Mouse (Mus musculus) forelimb bud, embryonic 11.5 days (tissue): Measurements from ENCODE around the gene Gpat2.

Experiments used
- DNase-seq: peaks from one replicate; pipeline ENCODE4 v3.0.0-alpha.2; 2012; ENCODE audit warnings: low read depth, low spot score

The Gpat2 gene

GRCm38 (mm10) chr2:127437697-127438096 lies 12.7 kb downstream of the Gpat2 start:
- DNase-seq: no peak

DNA sequence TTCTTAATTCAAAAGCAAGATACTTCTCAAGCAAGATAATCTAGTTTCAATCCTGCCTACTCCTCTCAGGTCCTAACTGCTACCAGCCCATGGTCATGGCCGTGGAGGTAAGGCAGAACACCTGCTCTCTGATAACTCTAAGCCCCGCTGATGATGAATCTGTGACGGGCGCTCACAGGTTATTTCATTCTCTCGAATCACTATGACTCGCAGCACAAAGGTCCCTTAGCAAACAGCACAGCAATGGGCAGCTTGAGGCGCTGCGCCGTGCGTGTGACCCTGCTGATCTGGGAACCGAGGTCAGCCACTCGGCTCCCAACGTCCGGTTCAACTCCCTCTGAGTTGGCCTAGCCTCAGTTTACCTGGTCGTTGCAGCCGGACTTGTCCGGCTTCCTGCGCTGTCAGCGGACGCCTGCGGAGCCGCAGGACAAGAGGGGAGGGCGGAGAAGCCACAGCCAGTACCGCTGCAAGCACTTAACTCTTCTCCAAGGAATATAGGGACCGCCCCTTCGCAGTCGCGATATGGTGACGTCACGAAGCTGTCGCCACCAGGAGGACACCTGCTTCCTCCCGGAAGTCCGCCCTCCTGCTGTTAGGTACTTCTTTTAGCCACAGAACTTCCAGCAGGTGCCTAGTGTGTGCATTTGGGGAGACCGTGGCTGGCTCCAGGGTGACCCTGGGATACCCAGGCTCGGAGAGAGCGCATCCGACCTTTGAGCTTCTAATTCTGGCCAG lies 19.2 kb downstream of the Gpat2 start, which contains the start of gene Fahd2a:
Gene Fahd2a, minus strand, starts transcription at position 511 of the 735 bp plus-strand sequence.
- DNase-seq: peak; percentile 92

GRCm38 (mm10) chr2:127446847-127447246 lies 21.8 kb downstream of the Gpat2 start:
- no peak for DNase-seq

GRCm38 (mm10) chr2:127449691-127450090 lies 24.7 kb downstream of the Gpat2 start:
- no peak for DNase-seq

DNA sequence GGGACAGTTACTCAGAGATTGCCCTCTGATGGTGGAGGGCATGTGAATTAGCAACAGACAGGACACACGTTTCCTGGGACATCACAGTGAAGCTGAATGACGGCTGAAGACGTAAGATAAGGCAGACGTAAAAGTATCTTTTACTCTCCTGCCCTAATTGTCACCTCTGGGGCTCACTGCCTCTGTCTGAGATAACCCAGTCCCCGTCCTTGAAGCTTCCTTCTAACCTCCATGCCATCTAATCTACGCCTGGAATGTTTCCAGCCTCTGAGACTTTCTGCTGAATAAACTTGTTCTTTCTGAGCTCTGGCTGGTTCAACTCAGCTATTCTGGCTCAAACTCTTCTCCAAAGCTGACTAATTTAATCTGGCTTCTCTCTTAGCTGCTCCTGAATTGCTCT lies 26.7 kb downstream of the Gpat2 start:
- no peak for DNase-seq

DNA sequence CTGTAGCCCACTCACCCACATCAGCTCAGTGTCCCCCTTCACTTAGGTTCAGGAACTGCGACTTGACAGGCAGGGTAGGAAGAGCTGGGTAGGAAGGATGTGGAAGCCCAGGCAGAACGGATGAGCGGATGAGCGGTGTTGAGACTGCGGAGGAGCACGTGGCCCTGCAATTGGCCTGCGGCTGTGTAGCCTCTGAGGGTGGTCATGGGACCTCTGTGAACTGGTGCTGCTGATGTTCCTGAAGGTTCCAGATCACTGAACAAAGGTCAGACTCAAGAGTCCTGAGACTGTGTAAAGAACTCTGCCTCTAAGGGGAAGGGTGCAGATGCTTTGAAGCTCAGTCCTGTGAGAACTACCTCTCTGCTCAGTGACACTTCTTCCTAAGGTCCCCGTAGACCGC lies 28.1 kb downstream of the Gpat2 start:
- DNase-seq: no peak

DNA sequence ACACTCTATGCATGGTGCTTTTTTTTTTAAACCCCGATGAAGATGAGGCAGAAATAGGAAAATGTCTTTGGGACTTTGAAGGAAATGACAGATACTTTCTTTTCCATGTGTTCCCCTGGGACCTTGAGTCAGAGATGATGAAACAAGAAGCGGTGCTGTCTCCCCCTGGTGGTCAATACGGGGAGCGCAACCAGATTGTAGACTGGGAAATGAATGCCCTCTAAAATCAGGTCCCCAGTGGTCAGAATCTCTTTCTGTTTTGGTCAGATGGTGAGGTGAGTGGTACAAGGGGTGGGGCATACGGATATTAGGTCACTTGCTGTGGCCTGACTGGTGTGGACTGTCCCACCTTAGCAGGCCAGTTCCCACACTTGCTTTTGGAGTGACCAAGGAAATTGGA lies 28.8 kb downstream of the Gpat2 start:
- DNase-seq: peak; percentile 67

DNA sequence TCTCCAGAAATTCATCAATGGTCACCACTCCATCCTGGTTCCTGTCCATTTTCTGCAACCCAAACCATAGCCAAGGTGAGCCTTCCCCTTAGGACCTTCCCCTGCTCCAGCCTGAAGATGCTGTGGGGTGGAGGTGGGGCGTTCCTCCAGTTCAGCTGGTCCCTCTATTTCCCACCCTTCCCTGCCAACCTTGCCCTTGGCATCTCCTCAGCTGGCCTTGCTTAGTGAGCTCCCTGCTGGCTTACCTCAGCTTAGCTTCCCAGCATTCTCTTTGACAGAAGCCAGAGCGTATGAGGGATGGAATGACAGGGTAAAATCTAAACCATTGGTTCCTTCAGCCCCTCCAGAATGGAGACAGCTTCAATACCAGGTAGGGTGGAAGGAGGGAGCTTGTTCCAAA lies 34.3 kb downstream of the Gpat2 start:
- no peak for DNase-seq

DNA sequence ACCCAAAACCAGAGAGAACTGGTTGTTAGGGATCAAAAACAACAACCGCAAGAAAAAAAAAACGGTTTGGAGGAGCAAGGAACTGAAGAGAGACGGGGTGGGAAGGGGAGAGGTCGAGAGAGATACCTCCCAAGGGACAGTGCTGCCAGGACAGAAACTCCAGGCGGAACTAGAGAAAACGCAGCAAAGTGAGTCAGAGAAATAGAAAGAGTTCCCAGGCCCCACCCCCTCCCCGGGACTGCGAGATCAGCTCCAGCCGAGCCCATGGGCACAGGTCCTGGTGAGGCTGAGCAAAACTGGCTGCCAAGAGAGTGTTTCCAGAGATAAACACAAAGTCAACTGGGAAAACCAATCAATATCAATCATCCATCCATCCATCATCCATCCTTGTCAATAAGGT lies 36.4 kb downstream of the Gpat2 start:
- no peak for DNase-seq

DNA sequence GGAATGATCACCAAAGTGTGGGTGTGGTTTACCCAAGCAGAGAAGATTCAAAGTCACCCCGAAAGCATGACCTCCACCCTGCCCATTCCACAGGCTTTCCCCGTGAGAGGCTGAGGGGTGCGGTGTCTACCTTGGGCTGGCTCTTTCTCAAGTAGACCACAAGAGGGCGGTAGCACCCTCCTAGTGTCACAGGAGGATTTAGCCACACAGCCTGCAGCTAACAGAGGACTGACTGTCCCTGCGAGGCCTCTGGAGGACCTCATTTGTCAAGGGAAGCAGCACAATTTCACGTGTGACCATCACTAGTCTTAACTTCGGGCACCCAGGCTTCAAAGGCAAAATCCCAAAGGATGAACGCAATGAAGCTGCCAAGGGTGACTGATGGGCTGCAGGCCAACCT lies 37.3 kb downstream of the Gpat2 start:
- DNase-seq: peak; percentile 67

GRCm38 (mm10) chr2:127470183-127470582 lies 45.2 kb downstream of the Gpat2 start:
- DNase-seq: no peak

DNA sequence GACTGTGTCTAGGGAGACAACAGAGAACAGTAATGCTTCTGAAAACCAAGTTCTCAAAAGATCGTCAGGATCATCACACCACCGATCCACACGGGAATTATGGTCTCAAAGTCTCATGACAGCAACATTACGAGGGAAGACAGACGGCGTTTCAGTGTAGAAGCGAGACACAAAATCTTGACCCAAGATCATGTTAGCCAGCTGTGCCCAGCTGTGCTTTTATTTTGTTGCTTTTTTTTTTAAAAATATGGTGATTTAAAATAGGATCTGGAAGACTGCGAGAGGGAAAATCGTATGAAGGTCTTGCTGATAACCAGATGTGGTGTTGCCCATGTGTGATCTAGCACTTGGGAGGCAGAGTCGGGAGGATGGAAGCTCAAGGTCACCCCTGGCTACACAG lies 45.7 kb downstream of the Gpat2 start:
- DNase-seq: no peak

- DNase-seq: no peak
These were observed 46.3 kb downstream of the Gpat2 start for GRCm38 (mm10) chr2:127471281-127471680.

- no peak for DNase-seq
These were observed 47.3 kb downstream of the Gpat2 start for GRCm38 (mm10) chr2:127472279-127472678.

DNA sequence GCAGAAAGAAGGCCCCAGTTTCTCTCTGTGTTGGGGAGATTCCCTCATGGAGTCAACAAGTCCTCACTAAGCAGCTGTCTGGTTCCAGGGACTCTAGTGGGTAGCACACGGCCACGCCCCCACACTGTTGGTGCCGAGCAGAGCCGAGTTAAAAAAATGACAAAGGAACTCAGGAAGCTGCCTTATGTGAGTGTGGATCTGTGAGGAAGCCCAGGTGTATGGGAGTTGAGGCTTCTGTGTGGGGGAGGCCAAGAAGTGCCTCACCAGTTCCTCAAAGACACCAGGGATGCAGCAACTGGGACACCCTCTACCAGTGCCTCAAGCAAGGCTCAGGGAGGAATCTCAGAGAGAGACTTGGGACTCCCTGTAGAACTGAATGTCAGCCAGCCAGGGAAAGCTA lies 54.2 kb downstream of the Gpat2 start:
- no peak for DNase-seq

GRCm38 (mm10) chr2:127479763-127480162 lies 54.8 kb downstream of the Gpat2 start:
- no peak for DNase-seq

- DNase-seq: peak; percentile 18
These were observed 57.0 kb downstream of the Gpat2 start for GRCm38 (mm10) chr2:127481841-127482532.

DNA sequence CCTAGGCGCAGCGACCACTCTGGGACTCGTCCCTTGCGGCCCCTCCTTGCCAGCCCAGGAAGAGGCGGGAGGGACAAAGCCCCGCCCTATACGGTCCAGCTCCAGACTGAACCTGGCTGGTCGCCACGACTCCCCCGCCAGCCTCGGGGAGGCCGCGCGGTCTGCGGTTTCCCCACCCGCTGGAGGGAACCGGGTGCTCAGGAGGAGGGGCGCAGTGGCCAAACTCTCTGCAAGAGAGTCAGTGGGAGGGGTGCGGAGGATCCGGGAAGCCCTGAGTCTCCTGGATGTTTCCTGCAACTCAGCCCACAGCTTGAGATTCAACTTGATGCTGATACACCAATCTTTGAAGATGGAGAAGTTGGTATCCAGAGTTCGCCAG lies 57.5 kb downstream of the Gpat2 start:
- DNase-seq: peak; percentile 72

- no peak for DNase-seq
These were observed 58.0 kb downstream of the Gpat2 start for GRCm38 (mm10) chr2:127483001-127483400.

GRCm38 (mm10) chr2:127484476-127485170 lies 59.6 kb downstream of the Gpat2 start:
- DNase-seq: peak; percentile 74
